Mouse (Mus musculus) stomach, postnatal 0 days (tissue): ENCODE measurements around the gene Mvp. TPM values are rescaled to one million over a fixed set of nuclear protein-coding genes. Genes with fewer than 3 reads are reported as not detected.

Source experiments
- ATAC-seq: fragments of 200-750 bp; cut with Nextera tagmentation; 2 replicates; pipeline ENCODE4 v1.8.0; 2017; ENCODE audit not compliant: low FRiP score, low TSS enrichment
- DNase-seq: peaks from one replicate; pipeline ENCODE4 v3.0.0-alpha.2; 2016; ENCODE audit warnings: low spot score
- H3K27ac ChIP-seq: fragments of 300-500 bp; sonication (generic); replicated peaks from 2 replicates; pipeline ENCODE4 v1.5.1; 2014; ENCODE audit warnings: mild to moderate bottlenecking, control low read depth
- H3K27me3 ChIP-seq: fragments of 300-500 bp; sonication (generic); 2 replicates; pipeline ENCODE4 v1.6.1; 2014; ENCODE audit warnings: low read length; ENCODE audit not compliant: control insufficient read depth, insufficient read depth
- H3K36me3 ChIP-seq: fragments of 300-500 bp; sonication (generic); 2 replicates; pipeline ENCODE4 v1.6.1; 2014; ENCODE audit warnings: low read length, mixed read lengths; ENCODE audit not compliant: control insufficient read depth, insufficient read depth
- H3K4me1 ChIP-seq: fragments of 300-500 bp; sonication (generic); replicated peaks from 2 replicates; pipeline ENCODE4 v1.6.1; 2014; ENCODE audit warnings: antibody characterized with exemption; ENCODE audit not compliant: control insufficient read depth, insufficient read depth
- H3K4me2 ChIP-seq: fragments of 300-500 bp; sonication (generic); replicated peaks from 2 replicates; pipeline ENCODE4 v1.6.1; 2014; ENCODE audit warnings: low read depth, mild to moderate bottlenecking, control low read depth, moderate library complexity
- H3K4me3 ChIP-seq: fragments of 300-500 bp; sonication (generic); 2 replicates; pipeline ENCODE4 v1.5.1; 2014; ENCODE audit warnings: low read depth, low read length, control low read depth
- H3K9ac ChIP-seq: fragments of 300-500 bp; sonication (generic); 2 replicates; pipeline ENCODE4 v1.6.1; 2014; ENCODE audit warnings: mild to moderate bottlenecking, low read length, control low read depth, mixed read lengths
- H3K9me3 ChIP-seq: fragments of 300-500 bp; sonication (generic); 2 replicates; pipeline ENCODE4 v1.6.1; 2016; ENCODE audit warnings: low read length; ENCODE audit not compliant: control insufficient read depth
- CTCF ChIP-seq: IDR thresholded peaks from 2 replicates; pipeline ENCODE4 v1.5.1; 2016; ENCODE audit warnings: antibody characterized with exemption, low read depth, mild to moderate bottlenecking, moderate library complexity
- EP300 ChIP-seq: optimal IDR thresholded peaks from 2 replicates; pipeline ENCODE3; 2016; ENCODE audit warnings: antibody characterized with exemption
- WGBS: fragments of 180-500 bp; shearing (Covaris S2); extraction: QIAGEN DNeasy Blood & Tissue Kit; methylation state at CpG from one replicate; pipeline ENCODE4 v1.1.7; 2014; 5-methylcytosine and 5-hydroxymethylcytosine counted together
- polyA plus RNA-seq: library from polyadenylated mRNA; unstranded; fragments of >200 nt; fragmentation: Nextera tagmentation; extraction: Ambion mirVana; gene quantifications from 2 replicates; pipeline ENCODE4 v1.2.1, GENCODE M21; 2015

Gene Mvp
- polyA plus RNA-seq, 1 experiment from 2014 or later, result 50.0 TPM

- H3K36me3 ChIP-seq, result peaks cover 14% of the 10 kb centered on the region; the same call in 1 of the 2 replicates
- H3K4me1 ChIP-seq, result no peaks in the 10 kb centered on the region
- H3K4me3 ChIP-seq, result no peak overlapping the region
- no peak overlapping the region for H3K9ac ChIP-seq
- ATAC-seq (no peak), DNase-seq (no peak)
- TF ChIP-seq EP300 (no peak), CTCF (no peak)
- no peaks in the 10 kb centered on the region for H3K27me3 ChIP-seq
- WGBS, result 89% methylated on average over 2 of the region's 2 CpGs
- no peak overlapping the region for H3K27ac ChIP-seq
- no peaks in the 10 kb centered on the region for H3K9me3 ChIP-seq
- no peak overlapping the region for H3K4me2 ChIP-seq
Measured at GRCm38 (mm10) chr7:126981601-126982000, 32.8 kb downstream of the Mvp start.

GRCm38 (mm10) chr7:126978841-126979240 lies 35.6 kb downstream of the Mvp start:
- Histone ChIP-seq H3K4me1 (0 out of 2 replicates have a peak, but pooled peaks cover 4% of the 10 kb centered on the region), H3K27me3 (no peaks in the 10 kb centered on the region), H3K27ac (no peak overlapping the region), H3K4me2 (no peak overlapping the region), H3K36me3 (peaks cover 14% of the 10 kb centered on the region; the same call in 1 of the 2 replicates), H3K9me3 (no peaks in the 10 kb centered on the region), H3K4me3 (no peak overlapping the region), H3K9ac (no peak overlapping the region)
- ATAC-seq, result no peak
- WGBS, result 84% methylated on average over 6 of the region's 6 CpGs
- TF ChIP-seq EP300 (no peak), CTCF (no peak)
- no peak for DNase-seq

- Histone ChIP-seq H3K27ac (peak overlapping the region; percentile 98), H3K9me3 (no peaks in the 10 kb centered on the region), H3K9ac (peak overlapping the region; percentile 98), H3K4me2 (peak overlapping the region; percentile 90), H3K36me3 (peaks cover 14% of the 10 kb centered on the region; the same call in 1 of the 2 replicates), H3K4me1 (0 out of 2 replicates have a peak, but pooled peaks cover 4% of the 10 kb centered on the region), H3K27me3 (no peaks in the 10 kb centered on the region), H3K4me3 (peak overlapping the region; percentile 99)
- DNase-seq, result peak; percentile 28
- 19% methylated on average over 14 of the region's 14 CpGs for WGBS
- peak; percentile 24; the same call in 1 of the 2 replicates for ATAC-seq
- TF ChIP-seq EP300, result no peak
- no peak for TF ChIP-seq CTCF
Measured at GRCm38 (mm10) chr7:126976878-126977459, 37.5 kb downstream of the Mvp start.

GRCm38 (mm10) chr7:126975950-126976866 lies 38.2 kb downstream of the Mvp start, which contains the start of gene Cdiptos:
TSS of gene Cdiptos (minus strand) at chr7:126976098.
- peak within 1 kb of the TSS; percentile 98 for H3K27ac ChIP-seq
- peak within 1 kb of the TSS; percentile 98 for H3K9ac ChIP-seq
- H3K36me3 ChIP-seq, result peaks cover 11% of the 10 kb centered on the region; the same call in 1 of the 2 replicates
- H3K4me2 ChIP-seq, result peak within 1 kb of the TSS; percentile 90
- H3K27me3 ChIP-seq, result no peaks in the 10 kb centered on the region
- TF ChIP-seq EP300 (peak; percentile 70), CTCF (peak; percentile 99)
- under 1% methylated on average over 54 of the region's 55 CpGs for WGBS
- peak within 1 kb of the TSS; percentile 99 for H3K4me3 ChIP-seq
- H3K4me1 ChIP-seq, result 0 out of 2 replicates have a peak, but pooled peaks cover 4% of the 10 kb centered on the region
- peak; percentile 96 for DNase-seq
- no peaks in the 10 kb centered on the region for H3K9me3 ChIP-seq
- peak; percentile 95 for ATAC-seq

- H3K36me3 ChIP-seq, result peaks cover 11% of the 10 kb centered on the region; the same call in 1 of the 2 replicates
- no peaks in the 10 kb centered on the region for H3K9me3 ChIP-seq
- peak within 1 kb of the TSS; percentile 90 for H3K4me2 ChIP-seq
- H3K9ac ChIP-seq, result peak within 1 kb of the TSS; percentile 98
- H3K27me3 ChIP-seq, result no peaks in the 10 kb centered on the region
- peak within 1 kb of the TSS; percentile 98 for H3K27ac ChIP-seq
- 0 out of 2 replicates have a peak, but pooled peaks cover 4% of the 10 kb centered on the region for H3K4me1 ChIP-seq
- DNase-seq (no peak), ATAC-seq (no peak)
- peak within 1 kb of the TSS; percentile 99 for H3K4me3 ChIP-seq
- 0% methylated on average over 1 of the region's 1 CpGs for WGBS
- TF ChIP-seq EP300 (no peak), CTCF (no peak)
Measured at GRCm38 (mm10) chr7:126975893-126975949, 38.7 kb downstream of the Mvp start, which contains the start of gene Cdipt. TSS of gene Cdipt (plus strand) at chr7:126975914.
